18 mouse cellular contexts compared by ENCODE assay signal in genomic region chr15:97456991-97457390, GRCm38 (mm10).
DNase-seq lines count a peak whose midpoint lies in the region; ATAC-seq lines count a peak whose summit lies in the region.
"Had no signal": no experiment of that assay in that cellular context is flagged by ENCODE, and none has a peak within 500 bp of the region (broad histone marks: within the 10 kb centered on the region; RNA-seq: fewer than 3 reads in every experiment).

No protein-coding gene starts in this region.

- DNase-seq in CD4-positive, CD25-positive, alpha-beta regulatory T cell, adult 2 months (ENCODE audit: low read depth, low spot score) = peak; percentile 16
- DNase-seq in gastrocnemius, postnatal 14 days = peak; percentile 15
- no peak for DNase-seq in gastrocnemius, adult 8-10 months (ENCODE audit: low spot score in 2 of 2)
- DNase-seq in left cerebral cortex, postnatal 4 days = peak; percentile 37
- DNase-seq in left cerebral cortex, postnatal 25 days (ENCODE audit: low spot score in 2 of 2) = no peak
- peak; percentile 56 for DNase-seq in testis, postnatal 10 days (ENCODE audit: low spot score)
- no peak for DNase-seq in testis, postnatal 14 days (ENCODE audit: low spot score)
- DNase-seq: adrenal gland, adult 2 months; adrenal gland, postnatal 14 days; cerebellum, adult 11 months; cerebellum, adult 9-11 months; heart, adult 18-20 months; heart, postnatal 14 days; heart, postnatal 4 days had no signal

- ATAC-seq in CD4-positive, CD25-positive, alpha-beta regulatory T cell, adult 4 months = no peak
- ATAC-seq: forebrain, embryonic 16.5 days; hindbrain, postnatal 0 days; inflammation-experienced regulatory T-cells, adult 6 months had no signal

- intact Hi-C loops in gastrocnemius, postnatal 14 days (cut with DNase I; ENCODE audit: low total_unique reads) = no loop called here
- intact Hi-C loops in left cerebral cortex, postnatal 4 days (cut with DNase I) = loop anchor here (10.0 kb wide), 1 partner anchor 208 kb away; no protein-coding TSS in a partner anchor
- intact Hi-C loops in left cerebral cortex, postnatal 25 days (cut with DNase I) = no loop called here

Comparison
In these comparisons a context has a peak if more than half of its experiments do, and no peak if none do; other contexts are left out.
1. DNase-seq: peak in CD4-positive, CD25-positive, alpha-beta regulatory T cell, adult 2 months (single experiment), gastrocnemius, postnatal 14 days (single experiment), left cerebral cortex, postnatal 4 days (single experiment) and testis, postnatal 10 days (single experiment); none in gastrocnemius, adult 8-10 months (0 of 2), left cerebral cortex, postnatal 25 days (0 of 2) and testis, postnatal 14 days (single experiment).